Mouse (Mus musculus): ENCODE measurements around the gene Gipc1. TPM values are rescaled to one million over a fixed set of nuclear protein-coding genes. Genes with fewer than 3 reads are reported as not detected.

Gipc1 gene
- polyA plus RNA-seq, 1 experiment, result 17.3 TPM

- H3K4me3 ChIP-seq (replicated peaks; ENCODE audit: control insufficient read depth, low read depth, low read length), result peak overlapping the region; percentile 77
- WGBS, result under 1% methylated on average over 46 of the region's 46 CpGs
- TF ChIP-seq CTCF (IDR thresholded peaks at IDR 0.05; ENCODE audit: control insufficient read depth, insufficient read depth, low read length), result no peak
- TF ChIP-seq POLR2A (IDR thresholded peaks at IDR 0.05; ENCODE audit: borderline replicate concordance, control insufficient read depth, low read depth, low read length), result no peak
- peak overlapping the region; percentile 53; the same call in 1 of the 2 replicates for H3K27ac ChIP-seq (ENCODE audit: control insufficient read depth, insufficient read depth, low read depth, low read length, poor library complexity)
- no peaks in the 10 kb centered on the region; the same call in 1 of the 2 replicates for H3K4me1 ChIP-seq (ENCODE audit: control insufficient read depth, insufficient read depth, low read length)
Observed at GRCm38 (mm10) chr8:83652744-83653661, 526 bp downstream of the Gipc1 start.

- H3K27ac ChIP-seq (ENCODE audit: control insufficient read depth, insufficient read depth, low read depth, low read length, poor library complexity), result no peak overlapping the region
- H3K4me3 ChIP-seq (replicated peaks; ENCODE audit: control insufficient read depth, low read depth, low read length), result peak overlapping the region; percentile 77
- H3K4me1 ChIP-seq (ENCODE audit: control insufficient read depth, insufficient read depth, low read length), result no peaks in the 10 kb centered on the region; the same call in 1 of the 2 replicates
- WGBS, result 27% methylated on average over 10 of the region's 10 CpGs
- TF ChIP-seq POLR2A (IDR thresholded peaks at IDR 0.05; ENCODE audit: borderline replicate concordance, control insufficient read depth, low read depth, low read length), result no peak
- no peak for TF ChIP-seq CTCF (IDR thresholded peaks at IDR 0.05; ENCODE audit: control insufficient read depth, insufficient read depth, low read length)
Observed at GRCm38 (mm10) chr8:83653662-83654017, 1.2 kb downstream of the Gipc1 start.

GRCm38 (mm10) chr8:83654725-83655124 lies 2.2 kb downstream of the Gipc1 start:
- 84% methylated on average over 6 of the region's 6 CpGs for WGBS
- no peak overlapping the region for H3K27ac ChIP-seq (ENCODE audit: control insufficient read depth, insufficient read depth, low read depth, low read length, poor library complexity)
- no peaks in the 10 kb centered on the region; the same call in 1 of the 2 replicates for H3K4me1 ChIP-seq (ENCODE audit: control insufficient read depth, insufficient read depth, low read length)
- H3K4me3 ChIP-seq (replicated peaks; ENCODE audit: control insufficient read depth, low read depth, low read length), result no peak overlapping the region
- TF ChIP-seq CTCF (IDR thresholded peaks at IDR 0.05; ENCODE audit: control insufficient read depth, insufficient read depth, low read length) (no peak), POLR2A (IDR thresholded peaks at IDR 0.05; ENCODE audit: borderline replicate concordance, control insufficient read depth, low read depth, low read length) (no peak)

- TF ChIP-seq CTCF (IDR thresholded peaks at IDR 0.05; ENCODE audit: control insufficient read depth, insufficient read depth, low read length) (no peak), POLR2A (IDR thresholded peaks at IDR 0.05; ENCODE audit: borderline replicate concordance, control insufficient read depth, low read depth, low read length) (no peak)
- WGBS, result 85% methylated on average over 9 of the region's 9 CpGs
- H3K27ac ChIP-seq (ENCODE audit: control insufficient read depth, insufficient read depth, low read depth, low read length, poor library complexity), result no peak overlapping the region
- no peak overlapping the region for H3K4me3 ChIP-seq (replicated peaks; ENCODE audit: control insufficient read depth, low read depth, low read length)
- H3K4me1 ChIP-seq (ENCODE audit: control insufficient read depth, insufficient read depth, low read length), result no peaks in the 10 kb centered on the region; the same call in 1 of the 2 replicates
Observed at GRCm38 (mm10) chr8:83656043-83656442, 3.6 kb downstream of the Gipc1 start.

- H3K27ac ChIP-seq (ENCODE audit: control insufficient read depth, insufficient read depth, low read depth, low read length, poor library complexity), result no peak overlapping the region
- WGBS, result 74% methylated on average over 13 of the region's 13 CpGs
Observed at GRCm38 (mm10) chr8:83656484-83657246, 4.2 kb downstream of the Gipc1 start.

GRCm38 (mm10) chr8:83660545-83660944 lies 8.1 kb downstream of the Gipc1 start:
- Histone ChIP-seq H3K4me3 (replicated peaks; ENCODE audit: control insufficient read depth, low read depth, low read length) (no peak overlapping the region), H3K27ac (ENCODE audit: control insufficient read depth, insufficient read depth, low read depth, low read length, poor library complexity) (no peak overlapping the region), H3K4me1 (ENCODE audit: control insufficient read depth, insufficient read depth, low read length) (peaks cover 2% of the 10 kb centered on the region; the same call in 1 of the 2 replicates)
- WGBS, result 66% methylated on average over 8 of the region's 8 CpGs
- TF ChIP-seq CTCF (IDR thresholded peaks at IDR 0.05; ENCODE audit: control insufficient read depth, insufficient read depth, low read length) (no peak), POLR2A (IDR thresholded peaks at IDR 0.05; ENCODE audit: borderline replicate concordance, control insufficient read depth, low read depth, low read length) (no peak)

More at GRCm38 (mm10) chr8:83656484-83657246, 4.2 kb downstream of the Gipc1 start:
- H3K4me1 ChIP-seq (ENCODE audit: control insufficient read depth, insufficient read depth, low read length), result no peaks in the 10 kb centered on the region; the same call in 1 of the 2 replicates
- H3K4me3 ChIP-seq (replicated peaks; ENCODE audit: control insufficient read depth, low read depth, low read length), result no peak overlapping the region
- TF ChIP-seq POLR2A (IDR thresholded peaks at IDR 0.05; ENCODE audit: borderline replicate concordance, control insufficient read depth, low read depth, low read length) (no peak), CTCF (IDR thresholded peaks at IDR 0.05; ENCODE audit: control insufficient read depth, insufficient read depth, low read length) (0 out of 2 replicates have a peak, but pooled peaks have one; percentile 32)

GRCm38 (mm10) chr8:83660995-83661680 lies 8.7 kb downstream of the Gipc1 start:
- H3K4me3 ChIP-seq (replicated peaks; ENCODE audit: control insufficient read depth, low read depth, low read length), result no peak overlapping the region
- H3K27ac ChIP-seq (ENCODE audit: control insufficient read depth, insufficient read depth, low read depth, low read length, poor library complexity), result no peak overlapping the region
- TF ChIP-seq POLR2A (IDR thresholded peaks at IDR 0.05; ENCODE audit: borderline replicate concordance, control insufficient read depth, low read depth, low read length) (no peak), CTCF (IDR thresholded peaks at IDR 0.05; ENCODE audit: control insufficient read depth, insufficient read depth, low read length) (no peak)
- H3K4me1 ChIP-seq (ENCODE audit: control insufficient read depth, insufficient read depth, low read length), result peaks cover 2% of the 10 kb centered on the region; the same call in 1 of the 2 replicates
- WGBS, result 72% methylated on average over 22 of the region's 22 CpGs
